Mouse (Mus musculus): Measurements from ENCODE around the gene Slc20a1.

Gene Slc20a1

DNA sequence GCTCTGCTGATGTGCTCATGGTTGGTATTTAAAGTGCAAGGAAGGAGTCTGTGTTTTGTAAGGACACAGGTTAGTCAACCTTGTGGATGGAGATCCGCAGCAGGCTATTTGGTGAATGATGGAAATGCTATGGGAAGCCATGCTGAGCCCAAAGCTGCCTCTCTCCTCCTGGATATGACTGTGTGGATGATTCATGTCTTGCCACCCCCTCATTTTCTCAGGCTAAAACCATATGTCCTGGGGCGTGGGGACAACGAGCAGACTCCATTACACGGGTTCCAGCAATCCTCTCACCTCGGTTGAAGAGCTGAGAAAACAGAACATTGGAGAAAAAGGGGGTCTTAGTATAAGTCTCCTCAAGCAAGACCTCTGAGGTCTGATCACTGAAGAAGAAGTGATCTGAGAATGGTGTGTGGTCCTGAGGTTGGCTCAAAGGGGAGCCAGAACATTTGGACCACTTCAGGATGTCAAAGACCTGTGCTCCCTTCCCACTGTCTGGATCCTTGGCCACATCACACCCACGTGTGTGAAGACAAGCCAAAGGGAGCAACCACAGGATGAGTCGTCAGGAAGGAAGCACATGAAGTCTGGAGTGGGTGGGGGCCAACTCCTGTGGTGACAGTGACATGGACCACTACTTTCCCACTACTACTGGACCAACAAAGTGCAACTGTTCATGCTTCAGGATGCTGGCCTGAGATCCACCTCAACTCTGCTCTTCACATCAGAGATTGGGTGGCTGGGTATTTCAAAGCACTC, 6.0 kb upstream of the Slc20a1 start:
- no peak for DNase-seq

DNA sequence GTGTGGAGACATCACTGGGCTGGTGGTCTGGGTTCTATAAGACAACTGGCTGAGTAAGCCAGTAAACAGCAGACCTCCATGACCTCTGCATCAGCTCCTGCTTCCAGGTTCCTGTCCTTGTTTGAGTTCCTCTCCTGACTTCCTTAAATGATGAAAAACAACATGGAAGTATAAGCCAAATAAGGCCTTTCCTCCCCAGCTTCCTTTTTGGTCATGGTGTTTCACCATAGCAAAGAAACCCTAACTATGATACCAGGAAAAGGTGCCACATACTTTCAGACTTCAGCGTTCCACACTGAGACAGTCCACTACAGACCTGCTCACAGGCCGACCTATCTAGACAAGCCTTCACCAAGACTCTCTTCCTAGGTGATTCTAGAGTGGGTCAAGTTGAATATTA, 2.2 kb upstream of the Slc20a1 start:
- no peak for DNase-seq

DNA sequence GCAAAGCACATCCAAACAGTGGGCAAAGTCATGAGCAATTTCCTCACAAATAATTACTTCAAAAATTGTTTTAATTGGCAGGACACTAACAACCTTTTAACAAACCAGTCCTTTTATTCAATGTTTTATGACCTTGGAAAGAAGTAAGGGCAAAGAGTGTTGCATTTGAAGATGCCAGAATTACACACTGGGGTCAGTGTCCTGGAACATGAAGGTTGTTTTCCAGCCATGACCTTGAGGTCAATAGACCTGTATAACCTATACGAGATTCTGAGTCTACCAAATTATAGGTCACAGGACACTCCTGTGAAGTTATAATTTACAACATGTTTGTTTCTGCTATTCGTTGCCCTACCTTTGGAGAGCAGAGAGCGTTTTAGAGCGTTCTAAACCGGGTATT, 1.4 kb upstream of the Slc20a1 start:
- no peak for DNase-seq

DNA sequence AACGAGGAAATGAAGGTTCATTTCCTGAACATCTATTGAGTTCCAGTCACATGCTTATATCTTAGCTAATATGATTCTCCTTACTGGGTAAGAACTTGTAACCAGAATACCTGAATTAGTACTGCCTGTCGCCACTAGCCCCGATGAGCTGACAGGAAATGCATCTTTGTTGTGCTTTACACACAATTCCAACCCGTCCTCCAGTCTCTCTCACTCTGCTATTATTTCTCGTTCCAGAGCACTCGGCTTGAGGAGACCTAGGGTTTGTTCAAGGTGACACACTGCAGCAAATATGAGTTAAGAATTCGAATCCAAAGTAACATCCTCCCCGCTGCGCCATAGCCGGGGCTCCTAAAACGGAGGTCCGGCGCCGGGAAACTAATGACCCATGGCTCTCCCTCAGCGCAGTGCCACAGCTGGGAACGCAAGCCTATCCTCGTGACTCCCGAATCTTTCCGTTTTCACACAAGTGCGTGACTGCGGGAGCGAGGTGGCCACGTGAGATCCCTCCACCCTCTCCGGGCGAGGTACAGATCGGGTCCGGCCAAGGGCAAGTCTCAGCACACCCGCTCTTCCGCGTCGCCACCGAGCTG, 625 bp upstream of the Slc20a1 start:
- DNase-seq, result no peak

DNA sequence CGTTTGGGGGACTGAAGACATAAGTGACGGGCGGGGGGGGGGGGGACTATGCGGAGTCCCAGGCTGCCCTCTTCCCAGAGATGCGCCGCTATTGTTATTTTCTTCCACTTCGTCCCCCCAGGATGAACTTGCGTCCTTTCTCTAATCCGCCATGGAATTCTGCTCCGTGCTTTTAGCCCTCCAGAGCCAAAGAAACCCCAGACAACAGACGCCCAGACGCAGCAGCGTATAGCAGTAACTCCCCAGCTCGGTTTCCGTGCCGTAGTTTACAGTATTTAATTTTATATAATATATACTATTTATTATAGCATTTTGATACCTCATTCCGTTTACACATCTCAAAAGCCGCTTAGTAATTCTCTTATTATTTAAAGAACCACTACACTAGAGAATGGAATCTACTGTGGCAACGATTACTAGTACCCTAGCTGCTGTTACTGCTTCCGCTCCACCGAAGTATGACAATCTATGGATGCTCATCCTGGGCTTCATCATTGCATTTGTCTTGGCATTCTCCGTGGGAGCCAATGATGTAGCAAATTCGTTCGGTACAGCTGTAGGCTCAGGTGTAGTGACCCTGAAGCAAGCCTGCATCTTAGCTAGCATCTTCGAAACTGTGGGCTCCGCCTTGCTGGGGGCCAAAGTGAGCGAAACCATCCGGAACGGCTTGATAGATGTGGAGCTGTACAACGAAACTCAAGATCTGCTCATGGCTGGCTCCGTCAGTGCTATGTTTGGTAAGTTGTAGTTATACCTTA, 943 bp downstream of the Slc20a1 start:
- no peak for DNase-seq

DNA sequence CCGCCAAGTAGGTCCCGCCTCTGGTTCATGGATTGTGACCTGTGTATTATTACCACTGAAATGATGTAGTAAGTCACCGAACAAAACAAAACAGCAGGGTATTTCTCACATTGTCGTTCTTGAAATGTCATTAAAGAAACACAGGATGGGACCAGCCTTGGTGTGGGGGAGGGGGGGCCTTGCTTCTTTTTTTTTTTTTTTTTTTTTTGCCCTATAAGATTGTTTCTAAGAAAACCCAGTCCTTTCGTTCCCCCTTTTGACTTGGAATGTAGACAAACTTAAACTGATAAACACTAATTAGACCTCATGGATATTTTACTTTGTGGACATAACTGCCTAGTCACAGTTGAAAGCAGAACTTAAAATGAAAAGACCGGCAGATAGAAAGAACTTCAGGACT, 6.4 kb downstream of the Slc20a1 start:
- DNase-seq, result no peak

DNA sequence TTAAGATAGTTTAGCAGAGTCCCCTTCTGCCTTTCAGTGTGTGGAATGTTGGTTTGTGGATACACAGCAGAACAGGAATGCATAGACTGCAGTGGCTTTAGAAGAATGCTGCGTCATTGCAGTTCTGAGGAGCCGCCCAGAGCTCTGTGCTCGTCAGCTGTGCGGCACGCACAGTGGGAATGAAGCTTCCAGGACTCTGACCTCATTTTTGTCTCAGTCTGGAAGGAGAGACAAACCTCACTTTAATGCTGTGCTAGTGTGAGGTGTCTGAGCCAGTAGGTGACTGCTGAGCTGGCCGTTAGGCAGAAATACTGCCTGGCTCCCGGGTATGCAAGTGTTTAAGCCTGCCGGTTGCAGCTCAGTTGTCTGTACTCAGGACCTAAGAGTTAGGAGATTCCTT, 8.3 kb downstream of the Slc20a1 start:
- DNase-seq, result no peak

DNA sequence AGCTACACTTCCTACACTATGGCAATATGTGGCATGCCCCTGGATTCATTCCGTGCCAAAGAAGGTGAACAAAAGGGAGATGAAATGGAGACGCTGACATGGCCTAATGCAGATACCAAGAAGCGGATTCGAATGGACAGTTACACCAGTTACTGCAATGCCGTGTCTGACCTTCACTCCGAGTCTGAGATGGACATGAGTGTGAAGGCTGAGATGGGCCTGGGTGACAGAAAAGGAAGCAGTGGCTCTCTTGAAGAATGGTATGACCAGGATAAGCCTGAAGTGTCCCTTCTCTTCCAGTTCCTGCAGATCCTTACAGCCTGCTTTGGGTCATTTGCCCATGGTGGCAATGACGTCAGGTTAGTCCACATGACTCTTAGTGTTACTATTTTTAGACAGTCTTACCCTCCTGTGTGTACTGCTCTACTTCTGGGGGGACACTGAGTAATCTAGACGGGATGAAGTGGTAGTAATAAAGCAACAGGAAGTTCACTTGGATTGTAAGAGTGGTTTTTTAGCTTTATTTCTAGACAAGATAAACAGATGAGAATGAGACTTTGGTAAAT, 9.7 kb downstream of the Slc20a1 start:
- DNase-seq, result no peak

DNA sequence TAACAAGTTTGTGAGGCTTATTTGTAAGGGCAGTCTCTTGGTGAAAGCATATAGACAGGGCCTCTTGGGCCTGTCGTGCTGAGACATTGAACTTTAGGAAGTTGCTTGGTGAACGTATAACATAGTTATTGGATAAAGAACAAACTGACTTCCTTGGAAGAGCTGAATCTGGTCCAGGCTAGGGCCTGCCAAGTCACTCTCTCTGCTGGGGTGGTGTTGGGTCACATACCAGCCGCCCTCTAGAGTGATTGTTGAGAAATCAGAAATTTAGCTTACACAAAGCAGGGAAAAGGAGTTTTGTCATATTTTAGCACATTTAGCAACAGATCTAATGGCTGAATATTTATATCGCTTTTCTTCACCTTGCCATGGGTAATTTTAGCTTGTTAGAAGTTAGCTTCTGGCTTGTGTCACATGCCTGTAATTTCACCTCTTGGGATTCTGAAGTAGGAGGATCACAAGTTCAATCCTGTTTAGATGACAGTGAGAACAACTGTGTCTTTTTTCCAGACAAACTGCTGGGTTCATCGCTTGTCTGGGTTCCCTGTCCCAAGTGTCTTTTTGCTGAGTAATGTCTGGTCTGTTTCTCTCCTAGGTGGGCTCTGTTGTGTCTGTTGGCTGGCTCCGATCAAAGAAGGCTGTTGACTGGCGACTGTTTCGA, 11.7 kb downstream of the Slc20a1 start:
- no peak for DNase-seq

DNA sequence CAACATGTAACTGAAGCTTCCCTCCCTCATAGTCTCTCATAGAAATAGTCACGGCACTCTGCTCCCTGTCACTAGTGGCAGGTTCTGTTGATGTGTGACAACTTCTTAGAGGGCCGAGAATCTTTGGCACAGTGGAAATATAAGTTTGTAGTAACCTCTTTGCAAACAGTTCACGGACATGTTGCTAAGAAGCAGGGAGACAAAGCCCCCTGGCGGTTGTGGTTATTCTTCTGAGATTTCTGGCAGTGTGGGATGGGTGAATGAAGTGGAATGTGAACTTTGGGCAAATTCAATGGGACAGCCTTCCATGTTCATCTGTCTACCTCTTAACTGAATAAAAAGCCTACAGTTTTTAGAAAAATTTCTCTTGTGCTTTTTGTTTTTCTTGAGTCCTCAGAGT, 12.7 kb downstream of the Slc20a1 start:
- no peak for DNase-seq

DNA sequence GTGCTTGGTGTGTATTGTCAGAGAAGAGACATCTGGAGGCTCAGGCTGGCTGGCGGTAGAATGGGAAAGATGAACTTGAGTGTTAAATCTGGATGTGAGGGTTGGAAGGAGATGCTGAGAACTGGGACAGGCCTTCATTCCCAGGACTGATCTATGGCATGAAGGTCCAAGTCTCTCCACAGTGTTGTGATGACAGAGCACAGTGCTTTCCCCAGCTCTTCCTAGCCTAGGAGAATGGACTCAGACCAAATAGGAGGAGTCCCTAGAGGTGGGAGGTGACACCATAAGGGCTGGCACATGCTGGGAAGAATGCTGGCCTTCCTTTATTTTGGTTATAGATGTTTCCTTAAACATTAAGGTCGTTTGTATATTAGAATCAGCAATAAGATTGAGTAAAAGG, 13.4 kb downstream of the Slc20a1 start:
- no peak for DNase-seq

DNA sequence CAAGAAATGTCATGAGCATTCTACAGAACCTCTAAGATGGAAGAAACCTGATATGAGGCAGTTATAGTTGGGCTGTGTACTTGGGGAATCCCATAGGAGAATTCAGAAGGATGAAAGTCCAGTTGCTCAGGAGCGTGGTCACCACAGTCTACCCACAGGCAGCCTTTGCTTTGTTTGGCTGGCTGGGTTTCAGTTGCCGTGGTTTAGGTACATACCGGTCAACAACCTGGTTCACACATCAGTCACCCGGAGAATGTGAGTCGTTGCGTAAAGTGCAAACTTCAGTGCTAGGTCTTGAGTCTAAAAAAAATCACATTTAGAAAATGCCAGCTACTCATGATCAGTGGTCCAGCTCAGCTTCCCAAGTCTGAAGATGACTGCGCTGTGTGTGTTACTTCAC, 14.0 kb downstream of the Slc20a1 start:
- DNase-seq, result no peak

DNA sequence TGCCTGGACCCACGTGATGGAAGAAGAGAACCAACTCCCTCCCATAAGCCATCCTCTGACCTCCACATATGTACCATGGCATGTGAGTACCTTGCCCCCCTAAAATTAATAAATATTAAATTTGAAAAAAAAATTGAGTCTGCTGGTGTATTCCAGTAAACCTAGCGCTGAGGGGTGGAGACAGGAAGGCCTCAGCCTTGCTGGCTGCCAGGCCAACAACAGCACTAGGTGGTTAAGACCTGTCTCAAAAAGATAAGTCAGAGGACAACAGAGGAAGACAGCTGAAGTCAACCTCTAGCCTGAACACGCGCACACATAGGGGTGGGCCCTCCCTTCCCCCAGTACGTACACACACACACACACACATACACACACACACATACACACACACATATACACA, 16.2 kb downstream of the Slc20a1 start:
- no peak for DNase-seq

DNA sequence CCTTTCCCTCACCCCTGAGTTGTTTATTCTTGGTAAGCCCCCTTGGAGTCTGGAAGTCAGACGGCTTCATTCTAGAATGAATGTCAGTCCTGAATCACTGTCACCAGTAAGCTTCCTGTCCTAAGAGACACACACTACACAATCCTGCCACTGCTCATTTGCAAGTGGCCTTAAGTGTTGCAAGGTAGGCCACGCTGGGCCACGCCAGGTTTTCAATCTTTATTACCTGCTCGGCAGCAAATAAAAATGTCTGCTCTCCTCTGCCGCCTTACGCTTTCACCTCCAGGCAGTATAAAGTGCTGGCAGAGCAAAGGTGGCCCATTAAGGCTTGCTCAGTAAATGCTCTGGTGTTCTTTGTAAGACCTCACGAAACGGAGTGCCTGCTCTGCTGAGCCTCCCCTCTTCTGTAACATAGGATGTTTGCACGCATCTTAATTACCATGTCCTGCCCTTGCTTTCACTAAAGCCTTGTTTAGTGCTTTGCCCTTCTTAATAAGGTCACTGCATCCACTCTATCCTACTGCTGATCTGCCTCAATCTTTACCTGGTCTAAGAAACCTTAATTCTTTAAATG, 19.1 kb downstream of the Slc20a1 start:
- no peak for DNase-seq

DNA sequence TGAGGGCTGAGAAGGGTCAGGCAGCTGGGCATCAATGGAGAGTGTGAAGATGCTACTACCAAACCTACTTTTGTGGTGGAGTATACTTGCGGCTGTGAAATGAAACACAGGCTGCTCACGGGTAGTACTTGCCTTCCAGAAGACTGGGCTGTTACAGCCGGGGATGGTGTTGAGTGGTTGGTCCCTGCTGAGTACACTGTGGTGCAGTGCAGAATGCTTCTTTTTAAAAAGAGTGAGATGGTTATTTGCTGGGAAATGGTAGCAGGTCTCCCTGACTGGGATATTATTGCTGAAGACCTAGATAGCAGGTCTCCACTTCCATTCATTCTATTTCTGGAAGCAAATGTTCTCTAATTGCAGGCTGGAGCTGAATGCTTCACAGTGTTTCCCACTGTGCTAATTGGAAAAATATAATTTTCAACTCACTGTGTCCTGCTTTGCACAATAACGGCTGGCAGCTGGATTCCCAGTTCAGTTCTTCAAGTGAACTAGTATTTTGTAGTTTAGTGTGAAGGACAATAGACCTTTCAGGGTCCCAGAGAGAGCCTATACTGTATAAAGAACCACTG, 20.1 kb downstream of the Slc20a1 start:
- no peak for DNase-seq

DNA sequence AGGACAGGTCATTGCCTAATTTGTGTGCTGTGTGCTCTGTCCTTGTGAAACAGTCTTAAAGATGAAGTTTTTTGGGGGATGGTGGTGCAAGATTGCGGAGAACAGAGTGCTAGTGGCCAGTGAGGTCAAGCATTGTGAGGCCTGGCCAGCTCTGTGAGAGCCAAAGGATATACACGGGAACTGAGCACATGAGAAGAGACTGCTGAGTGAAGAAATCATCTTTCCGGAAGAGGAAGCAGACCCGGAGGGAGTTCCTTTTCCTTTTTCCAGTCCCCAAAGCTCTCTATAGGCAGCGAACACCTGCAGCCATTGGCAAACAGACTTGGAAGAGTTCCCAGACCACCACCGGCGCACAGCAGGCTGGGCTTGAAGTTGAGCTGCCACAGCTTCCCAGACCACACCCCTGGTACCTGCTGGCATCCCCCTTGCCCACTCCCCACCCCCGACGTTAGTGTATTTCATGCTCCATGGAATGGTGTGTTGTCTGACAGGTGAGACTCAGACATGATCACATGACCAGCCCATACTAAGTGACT, 22.6 kb downstream of the Slc20a1 start:
- DNase-seq, result no peak

DNA sequence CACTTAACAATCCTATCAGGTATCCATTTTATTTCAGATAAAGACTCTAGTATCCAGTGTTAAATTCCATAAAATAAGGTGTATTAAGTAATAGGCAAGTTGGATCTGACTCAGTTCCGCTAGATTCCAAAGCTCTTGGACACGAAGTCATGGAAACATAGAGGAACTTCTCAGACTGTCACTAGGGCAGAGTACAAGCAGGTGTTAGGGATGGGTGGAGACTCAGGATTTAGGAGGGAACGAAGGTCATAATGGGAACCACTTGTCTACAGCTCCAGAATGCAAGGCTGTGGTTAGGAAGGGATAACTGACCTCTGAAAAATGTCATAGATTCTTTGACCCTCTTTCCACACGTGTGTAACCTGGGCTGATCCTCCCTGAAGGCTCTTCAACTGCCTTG, 25.6 kb downstream of the Slc20a1 start:
- no peak for DNase-seq

DNA sequence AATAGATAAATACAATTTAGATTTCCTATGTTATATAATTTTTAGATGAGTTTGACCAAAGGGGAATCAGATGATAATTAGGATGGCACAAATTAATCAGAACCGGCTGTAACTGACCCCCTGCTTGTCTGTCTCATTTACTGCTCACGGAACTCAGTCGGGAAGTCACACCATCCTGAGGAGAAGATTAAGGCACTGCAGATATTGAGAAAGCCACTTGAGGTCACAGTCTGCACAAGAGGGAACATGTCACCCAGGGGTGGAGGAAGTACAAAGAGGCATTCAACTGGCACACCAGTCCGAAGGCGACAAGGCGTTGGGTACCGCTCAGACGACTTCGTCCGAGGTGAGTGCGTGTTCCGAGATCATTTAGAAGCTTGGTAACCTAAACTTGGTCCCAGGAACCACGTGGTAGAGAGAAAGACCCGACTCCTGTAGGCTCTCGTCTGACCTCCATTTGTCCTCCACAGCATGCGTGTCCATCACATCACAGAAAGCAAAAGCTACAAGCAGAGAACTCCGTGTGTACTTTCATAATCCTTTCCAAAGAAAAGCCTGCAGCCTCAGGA, 26.8 kb downstream of the Slc20a1 start:
- no peak for DNase-seq

DNA sequence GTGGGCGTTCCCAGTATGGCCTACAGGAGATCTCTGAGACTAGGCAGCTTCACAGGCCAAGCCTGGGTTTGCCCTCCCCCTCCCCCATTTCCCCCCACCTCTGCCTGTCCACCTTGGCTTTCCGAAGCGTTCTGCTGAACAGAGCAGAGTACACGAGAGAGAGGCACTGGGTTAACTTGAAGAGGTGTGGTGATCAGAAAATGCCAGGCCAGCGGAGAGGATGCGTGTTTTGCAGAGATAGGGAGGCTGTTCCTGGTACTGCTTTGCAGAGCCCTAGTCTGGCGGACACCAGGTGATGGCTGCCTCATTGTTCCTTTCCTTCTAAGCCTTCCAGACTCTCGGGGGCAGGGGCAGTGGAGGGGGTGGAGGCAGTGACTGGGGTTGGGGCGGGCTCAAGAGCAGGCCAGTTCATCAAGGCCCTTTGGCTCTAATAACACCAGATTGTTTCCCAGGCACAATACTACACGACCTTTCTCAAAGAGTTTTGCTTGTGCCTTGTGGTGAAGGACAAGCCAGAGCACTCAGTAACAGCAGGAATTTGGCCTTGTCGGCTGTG, 27.8 kb downstream of the Slc20a1 start:
- DNase-seq, result no peak

DNA sequence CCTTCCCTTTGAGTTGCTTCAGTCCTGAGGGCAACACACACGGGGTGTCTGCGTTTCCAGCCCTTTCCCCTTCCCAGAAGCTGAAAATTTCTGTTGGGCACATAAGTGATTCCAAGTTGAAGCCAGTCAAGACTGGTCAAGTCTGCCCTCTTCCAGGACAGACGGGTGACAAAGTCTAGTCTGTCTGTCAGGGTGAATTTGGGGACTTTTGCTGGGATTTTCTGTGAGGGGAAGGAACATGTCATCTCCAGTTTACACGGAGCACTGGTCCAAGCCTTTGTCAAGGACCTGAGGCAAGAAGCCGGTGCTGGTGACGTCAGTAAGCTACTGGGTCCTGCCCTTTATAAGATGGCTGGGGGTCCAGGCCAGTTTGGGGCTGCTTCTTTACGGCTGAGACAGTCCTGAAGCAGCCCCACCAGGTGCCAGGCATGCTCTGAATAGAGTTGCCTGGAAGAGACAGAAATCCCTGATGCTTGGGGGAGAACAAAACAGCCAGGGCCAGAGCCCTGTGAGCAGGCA, 28.5 kb downstream of the Slc20a1 start:
- no peak for DNase-seq

DNA sequence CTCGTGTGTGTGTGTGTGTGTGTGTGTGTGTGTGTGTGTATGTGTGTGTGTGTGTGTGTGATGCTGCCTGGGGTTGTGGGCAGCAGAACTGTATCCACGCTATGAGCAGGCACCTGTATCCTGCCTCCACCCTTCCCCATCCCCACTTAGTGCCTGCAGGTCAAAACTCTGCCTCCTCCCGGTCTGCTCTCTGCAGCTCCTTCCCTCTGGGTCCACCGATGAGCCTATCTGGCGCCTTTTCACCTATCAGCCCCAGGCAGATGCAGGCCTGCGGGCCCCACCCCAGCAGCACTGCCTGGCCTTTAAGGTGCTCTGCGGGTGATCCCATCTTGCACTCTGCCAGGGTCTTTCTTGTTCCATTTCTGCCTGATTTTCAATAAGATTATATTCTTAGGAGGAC, 29.1 kb downstream of the Slc20a1 start:
- DNase-seq, result no peak
